Mouse (Mus musculus) midbrain, embryonic 12.5 days (tissue): Measurements from ENCODE around the gene Pdlim4. TPM values are rescaled to one million over a fixed set of nuclear protein-coding genes. Genes with fewer than 3 reads are reported as not detected.
A peak's percentile ranks its signal among the peaks of the same experiment; 100 is the strongest.
"Not testable (repeated sequence)": the region's sequence is repeated elsewhere in the genome, so short reads cannot be mapped to it uniquely, and the experiment has no call there.

ENCODE experiments used
- ATAC-seq: fragments of 200-750 bp; cut with Nextera tagmentation; 2 replicates; pipeline ENCODE4 v1.8.0; 2017; ENCODE audit warnings: low read depth, moderate TSS enrichment, moderate library complexity; ENCODE audit not compliant: low FRiP score
- H3K27ac ChIP-seq: fragments of 300-500 bp; sonication (generic); replicated peaks from 2 replicates; pipeline ENCODE4 v1.5.1; 2016; ENCODE audit warnings: mild to moderate bottlenecking
- H3K27me3 ChIP-seq: fragments of 300-500 bp; sonication (generic); 2 replicates; pipeline ENCODE4 v1.6.1; 2016; ENCODE audit warnings: mild to moderate bottlenecking
- H3K36me3 ChIP-seq: fragments of 300-500 bp; sonication (generic); 2 replicates; pipeline ENCODE4 v1.6.1; 2016
- H3K4me1 ChIP-seq: fragments of 300-500 bp; sonication (generic); 2 replicates; pipeline ENCODE4 v1.6.1; 2016
- H3K4me2 ChIP-seq: fragments of 300-500 bp; sonication (generic); replicated peaks from 2 replicates; pipeline ENCODE4 v1.6.1; 2016; ENCODE audit warnings: mild to moderate bottlenecking, moderate library complexity
- H3K4me3 ChIP-seq: fragments of 300-500 bp; sonication (generic); 2 replicates; pipeline ENCODE4 v1.5.1; 2016; ENCODE audit warnings: mild to moderate bottlenecking
- H3K9ac ChIP-seq: fragments of 300-500 bp; sonication (generic); replicated peaks from 2 replicates; pipeline ENCODE4 v1.6.1; 2016; ENCODE audit warnings: mild to moderate bottlenecking, moderate library complexity
- H3K9me3 ChIP-seq: fragments of 300-500 bp; sonication (generic); 2 replicates; pipeline ENCODE4 v1.6.1; 2016; ENCODE audit warnings: mild to moderate bottlenecking
- WGBS: fragments of 180-500 bp; shearing (Covaris S2); methylation state at CpG from one replicate; pipeline ENCODE4 v1.1.7; 2016; 5-methylcytosine and 5-hydroxymethylcytosine counted together
- polyA plus RNA-seq: library from polyadenylated mRNA; unstranded; fragments of >200 nt; fragmentation: Nextera tagmentation; extraction: Ambion mirVana; gene quantifications from 2 replicates; pipeline ENCODE4 v1.2.1, GENCODE M21; 2016

Pdlim4 gene
- polyA plus RNA-seq, 1 experiment from 2014 or later, result 36.4 TPM

DNA sequence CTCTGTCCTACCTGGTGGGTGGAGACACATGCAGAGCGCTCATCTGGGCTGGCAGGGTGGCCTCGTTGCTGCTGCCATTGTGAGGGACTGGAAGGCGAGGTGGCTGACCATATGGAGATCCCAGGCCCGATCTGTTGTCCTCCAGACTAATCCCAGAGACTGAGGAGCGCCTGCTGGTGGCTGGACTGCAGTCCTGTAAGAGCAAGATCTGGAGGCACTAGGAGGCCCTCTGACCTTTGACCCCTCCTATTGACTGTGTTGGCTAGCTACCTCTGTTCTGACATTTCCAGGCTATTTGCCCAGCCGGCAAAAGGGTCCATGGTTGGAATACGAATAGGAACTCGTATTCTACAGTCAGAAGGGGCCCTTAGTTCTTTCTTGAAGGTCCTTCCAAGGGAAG is 12.7 kb downstream of the Pdlim4 start:
- peaks cover 31% of the 10 kb centered on the region for H3K4me1 ChIP-seq
- ATAC-seq, result no peak

DNA sequence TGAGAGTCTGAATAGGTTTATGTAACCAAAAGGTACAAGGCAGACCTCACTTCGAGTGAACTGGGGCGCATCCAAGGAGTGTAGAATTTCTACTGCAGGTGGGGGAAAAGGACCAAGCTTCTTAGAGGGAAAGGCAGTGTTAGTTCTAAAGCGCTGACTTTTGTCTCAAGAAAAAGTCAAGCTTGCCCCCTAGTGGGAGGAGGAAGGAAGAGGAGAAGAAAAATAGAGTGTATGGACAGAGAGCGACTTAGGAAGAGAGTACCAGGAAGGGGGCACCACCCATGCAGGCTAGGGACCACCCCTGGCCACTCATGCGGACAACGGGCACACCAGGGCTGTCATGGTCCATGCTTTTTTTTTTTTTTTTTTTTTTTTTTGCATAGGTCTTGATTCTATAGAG is 14.6 kb downstream of the Pdlim4 start:
- H3K4me2 ChIP-seq, result no peak overlapping the region
- no peak for ATAC-seq
- H3K27ac ChIP-seq, result no peak overlapping the region
- no peak overlapping the region for H3K4me3 ChIP-seq
- peaks cover 22% of the 10 kb centered on the region for H3K4me1 ChIP-seq
- H3K27me3 ChIP-seq, result no peaks in the 10 kb centered on the region
- H3K36me3 ChIP-seq, result no peaks in the 10 kb centered on the region
- H3K9me3 ChIP-seq, result no peaks in the 10 kb centered on the region
- H3K9ac ChIP-seq, result no peak overlapping the region
- 33% methylated on average over 6 of the region's 6 CpGs for WGBS

More for the DNA sequence above, 12.7 kb downstream of the Pdlim4 start:
- Histone ChIP-seq H3K4me2 (no peak overlapping the region), H3K4me3 (no peak overlapping the region), H3K27me3 (no peaks in the 10 kb centered on the region), H3K27ac (no peak overlapping the region), H3K9me3 (no peaks in the 10 kb centered on the region), H3K9ac (no peak overlapping the region), H3K36me3 (no peaks in the 10 kb centered on the region)
- WGBS, result 22% methylated on average over 8 of the region's 8 CpGs

DNA sequence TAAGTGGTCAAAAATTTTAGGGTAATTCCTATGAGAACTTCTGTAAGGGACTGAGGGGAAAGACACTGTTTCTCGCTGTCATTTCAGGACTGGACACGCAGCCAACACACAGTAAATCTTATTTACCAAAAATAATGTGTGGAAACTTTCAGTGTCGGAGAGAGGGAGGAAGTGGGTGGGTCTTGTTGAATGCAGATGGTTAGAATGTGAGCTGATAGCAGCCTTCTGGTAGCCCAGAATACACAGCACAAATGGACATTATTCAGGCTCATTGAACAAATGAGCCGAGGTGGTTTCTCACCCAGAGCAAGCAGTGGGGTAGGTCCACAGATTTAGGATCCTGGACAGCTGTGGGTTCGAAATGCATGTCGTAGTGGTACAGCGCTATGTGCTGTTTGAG is 15.7 kb downstream of the Pdlim4 start:
- Histone ChIP-seq H3K4me2 (no peak overlapping the region), H3K27ac (no peak overlapping the region), H3K4me1 (peaks cover 10% of the 10 kb centered on the region), H3K4me3 (no peak overlapping the region), H3K36me3 (no peaks in the 10 kb centered on the region), H3K9ac (no peak overlapping the region), H3K27me3 (no peaks in the 10 kb centered on the region), H3K9me3 (no peaks in the 10 kb centered on the region)
- ATAC-seq, result no peak
- 90% methylated on average over 7 of the region's 7 CpGs for WGBS

DNA sequence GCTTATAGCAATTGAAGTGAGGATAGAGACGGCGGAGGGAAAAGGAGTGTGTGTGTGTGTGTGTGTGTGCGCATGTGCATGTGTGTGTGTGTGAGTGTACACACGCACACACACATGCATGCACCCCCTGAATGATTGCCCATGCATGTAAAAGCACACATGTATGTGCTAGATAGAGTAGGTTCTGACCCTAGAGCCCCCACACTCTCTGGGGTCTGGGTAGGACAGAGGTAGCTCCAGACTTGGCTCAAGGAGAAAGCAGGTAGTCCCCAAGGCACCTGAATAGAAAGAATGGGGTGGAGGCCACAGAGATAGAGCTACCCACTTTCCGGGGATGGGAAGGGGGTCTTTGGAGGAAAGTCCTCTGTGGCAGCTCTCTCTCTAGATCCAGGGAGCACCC is 16.7 kb downstream of the Pdlim4 start:
- H3K4me3 ChIP-seq, result no peak overlapping the region
- H3K27me3 ChIP-seq, result no peaks in the 10 kb centered on the region
- WGBS, result 90% methylated on average over 5 of the region's 5 CpGs
- H3K36me3 ChIP-seq, result no peaks in the 10 kb centered on the region
- no peak overlapping the region for H3K4me2 ChIP-seq
- no peak overlapping the region for H3K27ac ChIP-seq
- peaks cover under 1% of the 10 kb centered on the region for H3K4me1 ChIP-seq
- no peak overlapping the region for H3K9ac ChIP-seq
- no peak for ATAC-seq
- H3K9me3 ChIP-seq, result no peaks in the 10 kb centered on the region

DNA sequence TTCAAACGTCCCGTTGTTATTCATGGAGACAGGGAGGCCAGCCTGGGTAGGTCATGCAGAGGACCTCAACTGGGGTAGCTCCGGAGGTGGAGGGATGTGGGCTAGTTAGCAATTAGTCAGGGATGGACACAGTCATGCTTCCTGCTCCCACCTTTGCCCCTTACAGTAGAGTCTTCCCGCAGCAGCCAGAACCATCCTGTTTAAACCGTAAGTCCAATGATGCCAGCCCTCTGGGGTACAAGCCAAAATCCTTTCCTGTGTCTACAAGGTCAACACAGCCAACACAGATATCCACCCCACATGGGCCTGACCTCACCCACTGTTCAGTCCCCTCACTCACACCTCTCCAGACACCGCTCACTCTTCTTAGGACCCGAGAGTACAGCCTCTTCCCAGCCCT is 17.7 kb downstream of the Pdlim4 start:
- no peak for ATAC-seq
- H3K4me2 ChIP-seq, result no peak overlapping the region
- no peaks in the 10 kb centered on the region for H3K36me3 ChIP-seq
- WGBS, result 84% methylated on average over 7 of the region's 7 CpGs
- H3K27me3 ChIP-seq, result no peaks in the 10 kb centered on the region
- H3K4me1 ChIP-seq, result no peaks in the 10 kb centered on the region
- no peak overlapping the region for H3K27ac ChIP-seq
- no peak overlapping the region for H3K4me3 ChIP-seq
- no peaks in the 10 kb centered on the region for H3K9me3 ChIP-seq
- no peak overlapping the region for H3K9ac ChIP-seq

DNA sequence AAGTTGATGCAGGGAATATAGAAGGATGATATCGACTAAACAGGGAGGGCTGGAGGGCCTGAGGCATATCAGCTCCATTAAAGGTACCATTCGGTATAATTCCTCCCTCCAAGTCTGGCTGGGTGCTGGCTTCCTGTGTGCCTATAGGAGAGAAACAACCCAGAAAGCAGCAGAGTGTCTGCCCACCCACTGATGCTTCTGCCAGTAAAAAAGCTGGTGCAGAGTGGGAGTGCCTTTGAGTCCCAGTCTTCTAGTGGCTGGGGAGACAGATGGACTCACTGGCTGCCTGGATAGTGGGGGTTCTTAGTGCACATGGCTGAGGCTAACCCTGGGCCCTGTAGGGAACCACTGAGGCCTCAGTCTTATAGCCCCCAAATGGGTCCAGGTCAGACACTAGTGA is 18.6 kb downstream of the Pdlim4 start:
- WGBS, result 78% methylated on average over 2 of the region's 2 CpGs
- H3K4me3 ChIP-seq, result no peak overlapping the region
- no peaks in the 10 kb centered on the region for H3K9me3 ChIP-seq
- no peaks in the 10 kb centered on the region for H3K27me3 ChIP-seq
- no peak overlapping the region for H3K27ac ChIP-seq
- ATAC-seq, result no peak
- no peaks in the 10 kb centered on the region for H3K36me3 ChIP-seq
- H3K4me2 ChIP-seq, result no peak overlapping the region
- no peaks in the 10 kb centered on the region for H3K4me1 ChIP-seq
- no peak overlapping the region for H3K9ac ChIP-seq

DNA sequence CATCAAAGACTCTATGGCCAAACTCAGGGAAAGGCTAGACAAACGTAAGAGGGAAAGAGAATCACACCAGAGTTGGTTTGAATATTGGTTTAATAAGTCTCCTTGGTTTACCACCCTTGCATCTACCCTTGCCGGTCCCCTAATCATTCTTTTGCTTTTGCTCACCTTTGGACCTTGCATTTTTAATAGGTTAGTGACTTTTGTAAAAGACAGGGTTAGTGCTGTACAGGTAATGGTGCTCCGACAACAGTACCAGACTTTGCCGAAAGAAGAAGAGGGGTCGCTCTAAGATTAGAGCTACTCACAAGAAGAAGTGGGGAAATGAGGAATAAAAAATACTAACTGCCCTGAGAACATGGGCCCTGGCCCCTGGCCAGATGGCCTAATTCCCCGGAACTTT is 28.1 kb downstream of the Pdlim4 start:
- Histone ChIP-seq H3K4me1 (no peaks in the 10 kb centered on the region), H3K36me3 (no peaks in the 10 kb centered on the region), H3K9me3 (no peaks in the 10 kb centered on the region), H3K27ac (no peak overlapping the region), H3K27me3 (no peaks in the 10 kb centered on the region), H3K9ac (no peak overlapping the region), H3K4me3 (no peak overlapping the region), H3K4me2 (no peak overlapping the region)
- ATAC-seq, result no peak
- WGBS, result 95% methylated on average over 6 of the region's 6 CpGs

DNA sequence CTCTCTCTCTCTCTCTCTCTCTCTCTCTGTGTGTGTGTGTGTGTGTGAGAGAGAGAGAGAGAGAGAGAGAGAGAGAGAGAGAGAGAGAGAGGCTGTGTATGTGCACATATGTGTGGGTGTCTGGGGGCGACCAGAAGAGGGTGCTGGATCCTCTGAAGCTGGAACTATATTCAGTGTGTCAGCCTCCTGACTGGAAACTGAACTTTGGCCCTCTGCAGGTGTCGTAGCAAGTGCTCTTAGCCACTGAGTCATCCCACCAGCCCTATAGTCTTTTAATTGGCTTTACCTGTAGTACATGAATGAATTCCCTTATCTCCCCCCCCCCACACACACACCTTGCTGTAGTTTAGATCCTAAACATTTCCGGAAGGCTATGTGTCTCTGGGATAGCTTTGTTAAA is 35.9 kb downstream of the Pdlim4 start:
- not testable (repeated sequence) for H3K4me1 ChIP-seq, H3K36me3 ChIP-seq, H3K4me3 ChIP-seq, H3K9me3 ChIP-seq, H3K9ac ChIP-seq, ATAC-seq, H3K27ac ChIP-seq, H3K4me2 ChIP-seq
- 100% methylated on average over 1 of the region's 3 CpGs for WGBS
- peaks cover 17% of the 10 kb centered on the region for H3K27me3 ChIP-seq

DNA sequence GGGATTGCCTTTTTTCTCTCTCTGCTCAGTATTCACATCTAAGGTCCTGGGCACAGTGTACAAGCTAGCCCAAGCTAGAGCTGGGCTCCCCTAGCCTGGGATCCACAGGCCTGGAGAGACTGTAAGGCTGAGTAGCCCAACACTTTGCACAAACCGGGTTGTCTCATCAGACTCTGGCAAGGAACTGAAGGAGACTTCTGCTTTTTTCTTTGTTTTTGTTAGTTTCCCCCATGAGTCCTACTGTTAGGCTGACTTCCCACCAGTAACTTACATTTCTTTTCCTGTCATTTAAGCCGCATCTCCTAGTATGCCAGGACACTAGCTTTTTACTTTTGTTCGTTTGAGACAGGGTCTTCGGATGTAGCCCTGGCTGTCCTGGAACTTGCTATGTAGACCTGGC is 39.8 kb downstream of the Pdlim4 start:
- WGBS, result 81% methylated on average over 4 of the region's 4 CpGs
- Histone ChIP-seq H3K9ac (peak overlapping the region; percentile 61; the same call in 1 of the 2 replicates), H3K9me3 (no peaks in the 10 kb centered on the region), H3K27ac (no peak overlapping the region), H3K4me2 (peak overlapping the region; percentile 88), H3K4me1 (peaks cover 8% of the 10 kb centered on the region), H3K4me3 (no peak overlapping the region), H3K27me3 (peaks cover 45% of the 10 kb centered on the region), H3K36me3 (no peaks in the 10 kb centered on the region)
- ATAC-seq, result no peak

DNA sequence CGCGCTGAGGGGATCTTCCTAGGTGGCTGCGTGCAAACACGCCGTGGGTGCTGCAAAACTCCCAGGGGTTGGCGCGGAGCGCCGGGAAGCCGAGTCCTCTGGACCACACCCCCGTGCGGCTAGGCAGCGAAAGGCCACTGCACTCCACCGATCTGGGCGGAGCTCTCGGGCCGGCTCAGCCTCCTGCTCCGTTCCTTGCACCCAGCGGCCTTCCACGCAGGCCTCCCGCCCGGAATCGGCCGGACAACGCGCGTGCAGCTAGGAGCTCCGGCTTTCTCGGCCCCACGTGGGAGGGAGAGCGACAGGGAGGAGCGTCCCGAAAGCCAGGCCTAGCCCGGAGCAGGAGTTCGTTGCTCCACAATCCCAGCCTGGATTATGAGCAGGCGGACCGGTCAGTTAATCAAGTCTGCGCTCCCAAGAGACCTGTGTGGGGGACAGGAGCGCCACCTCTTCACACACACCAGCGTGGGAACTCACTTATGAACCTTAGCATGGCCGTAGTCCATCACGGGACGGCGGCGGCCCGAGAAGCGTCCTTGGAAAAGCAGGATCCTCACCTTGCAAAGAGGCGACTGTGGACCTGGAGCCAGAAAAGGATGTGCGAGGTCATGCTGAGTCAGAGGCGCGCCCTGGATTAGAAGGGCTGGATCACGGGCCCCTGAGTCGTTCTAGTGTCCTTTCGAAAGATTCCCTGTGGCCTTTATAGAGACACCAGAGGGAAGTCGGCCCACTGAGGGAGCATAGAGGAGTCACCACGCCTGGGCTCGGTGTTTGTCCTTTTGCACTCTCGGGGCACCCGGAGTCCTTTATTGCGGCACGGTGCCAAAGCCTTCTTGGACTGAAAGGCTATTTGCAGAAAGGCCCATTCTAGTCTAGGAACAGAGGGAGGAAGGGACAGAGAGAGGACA is 40.5 kb downstream of the Pdlim4 start, which contains the start of gene Slc22a4:
Slc22a4 (minus strand) TSS at position 47 of the 908 bp plus-strand sequence.
- peak within 1 kb of the TSS; percentile 61 for H3K9ac ChIP-seq
- no peaks in the 10 kb centered on the region for H3K9me3 ChIP-seq
- peaks cover 45% of the 10 kb centered on the region for H3K27me3 ChIP-seq
- peak; percentile 71; the same call in 1 of the 2 replicates for ATAC-seq
- peak within 1 kb of the TSS; percentile 51 for H3K4me3 ChIP-seq
- H3K27ac ChIP-seq, result no peak within 1 kb of the TSS
- WGBS, result 2% methylated on average over 61 of the region's 61 CpGs
- H3K4me1 ChIP-seq, result peaks cover 8% of the 10 kb centered on the region
- peak within 1 kb of the TSS; percentile 88 for H3K4me2 ChIP-seq
- H3K36me3 ChIP-seq, result no peaks in the 10 kb centered on the region

DNA sequence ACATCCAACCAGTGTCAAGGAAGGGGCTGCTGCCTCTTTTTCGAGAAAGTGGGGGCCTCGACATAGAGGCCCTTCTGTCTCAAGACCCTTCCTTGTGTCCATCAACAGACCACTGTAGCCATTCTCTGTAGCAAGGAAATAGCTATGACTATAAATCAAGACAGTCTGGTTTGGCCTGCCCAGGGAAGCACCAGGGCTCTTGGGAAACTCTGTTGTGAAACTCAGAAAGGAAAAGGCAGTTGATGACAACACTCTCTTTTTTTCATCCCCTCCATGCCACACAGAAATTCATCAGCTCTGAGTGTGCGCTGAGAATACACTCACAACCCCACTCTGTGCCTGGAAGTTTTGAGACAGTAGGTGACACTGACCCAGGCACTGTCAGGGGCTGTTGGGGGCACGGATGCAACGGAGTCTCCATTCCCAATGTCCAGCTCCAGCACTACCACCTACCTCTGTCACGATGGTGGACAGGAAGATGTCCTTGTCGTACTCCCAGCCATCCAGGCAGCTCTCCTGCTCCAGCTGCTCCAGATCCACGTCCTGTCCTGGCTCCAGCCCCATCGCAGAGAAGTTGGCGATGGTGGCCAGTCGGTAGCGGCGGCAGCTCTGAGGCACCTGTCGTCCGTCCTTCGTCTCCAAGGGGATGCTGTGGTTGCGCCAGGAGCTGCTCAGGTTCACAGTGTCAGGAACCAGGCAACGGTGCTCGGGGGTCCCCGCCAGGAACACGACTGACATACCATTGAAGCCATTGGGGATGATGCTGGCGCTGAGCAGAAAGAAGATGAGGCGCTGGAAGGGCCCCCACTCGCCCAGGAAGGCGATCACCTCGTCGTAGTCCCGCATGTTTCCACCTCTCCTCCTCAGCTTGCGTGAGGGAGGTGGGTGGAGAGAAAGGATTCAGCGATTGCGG is 41.4 kb downstream of the Pdlim4 start:
- Histone ChIP-seq H3K4me1 (peaks cover 8% of the 10 kb centered on the region), H3K27me3 (peaks cover 45% of the 10 kb centered on the region), H3K36me3 (no peaks in the 10 kb centered on the region), H3K4me2 (peak overlapping the region; percentile 88), H3K27ac (no peak overlapping the region), H3K4me3 (peak overlapping the region; percentile 51), H3K9ac (peak overlapping the region; percentile 61), H3K9me3 (no peaks in the 10 kb centered on the region)
- WGBS, result 16% methylated on average over 31 of the region's 31 CpGs
- ATAC-seq, result no peak

DNA sequence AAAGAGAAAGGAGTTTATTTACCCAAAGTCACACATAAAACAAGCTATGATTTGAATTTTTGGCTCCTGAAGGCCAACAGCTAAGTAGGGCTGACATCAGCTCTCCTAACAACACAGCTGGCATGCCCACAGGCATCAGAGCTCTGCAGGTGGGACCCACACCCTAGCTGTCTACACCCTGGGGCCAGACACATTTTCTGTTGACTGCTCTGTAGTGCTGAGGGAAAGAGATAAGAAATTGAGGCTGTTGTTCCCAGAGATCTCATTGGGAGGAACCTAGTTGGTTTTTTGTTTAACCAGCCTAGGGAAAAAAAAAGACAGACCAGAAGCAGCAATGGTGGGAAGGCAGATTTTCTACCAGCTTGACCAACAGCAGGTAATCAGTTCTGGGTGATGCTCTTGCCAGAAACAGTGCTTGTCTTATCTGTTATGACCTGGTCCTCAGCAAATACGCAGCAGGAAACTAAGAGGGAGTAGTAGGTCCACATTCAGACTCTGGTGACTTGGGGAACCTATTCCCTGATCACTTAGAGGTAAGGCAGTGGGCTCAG is 42.2 kb downstream of the Pdlim4 start:
- Histone ChIP-seq H3K4me2 (no peak overlapping the region), H3K4me1 (peaks cover 8% of the 10 kb centered on the region), H3K27ac (no peak overlapping the region), H3K9ac (no peak overlapping the region), H3K27me3 (peaks cover 45% of the 10 kb centered on the region), H3K36me3 (no peaks in the 10 kb centered on the region), H3K4me3 (no peak overlapping the region), H3K9me3 (no peaks in the 10 kb centered on the region)
- ATAC-seq, result no peak
- WGBS, result 89% methylated on average over 1 of the region's 1 CpGs
